Mouse (Mus musculus): ENCODE measurements around the gene Wif1.

The Wif1 gene

DNA sequence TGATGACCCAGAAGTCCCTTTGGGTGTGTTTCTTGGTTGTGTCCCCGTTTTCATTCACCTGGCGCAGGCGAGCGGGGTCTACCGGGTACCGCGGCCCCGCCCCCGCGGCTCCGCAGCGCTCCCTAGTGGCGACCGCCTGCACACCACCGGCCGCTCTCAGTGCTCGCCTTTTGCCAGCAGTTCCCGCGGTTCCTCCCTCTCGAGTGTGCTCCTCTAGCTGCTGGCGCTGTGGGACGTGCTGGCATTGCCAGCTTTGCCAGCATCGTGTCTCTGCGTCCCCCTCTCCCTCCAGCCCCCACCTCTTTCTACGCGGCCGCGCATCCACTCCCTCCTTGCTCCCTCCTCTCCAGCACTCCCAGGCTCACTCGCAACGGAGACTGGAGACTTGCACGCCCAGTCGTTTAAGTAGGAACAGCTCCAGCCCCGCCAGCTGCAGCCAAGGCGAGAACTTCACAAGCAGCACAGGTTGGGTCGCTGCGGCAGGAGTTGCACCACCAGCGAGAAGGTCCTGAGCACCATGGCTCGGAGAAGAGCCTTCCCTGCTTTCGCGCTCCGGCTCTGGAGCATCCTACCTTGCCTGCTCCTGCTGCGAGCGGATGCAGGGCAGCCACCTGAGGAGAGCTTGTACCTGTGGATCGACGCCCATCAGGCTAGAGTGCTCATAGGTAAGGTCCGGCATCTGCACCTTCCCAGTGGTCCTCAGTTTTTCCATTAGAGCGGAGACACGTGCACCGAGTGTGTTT lies at the start of gene Wif1:
Wif1 (plus strand) TSS at position 135 of the 743 bp plus-strand sequence.
- ChIA-PET POLR2A (interaction anchor here in 3 of 4 experiments (0.5 to 3.5 kb wide), 25 partner anchors 10 to 232 kb away, joined by 3 to 22 read pairs (median 5); partner anchors contain the start of gene Lemd3 (in 3 of the 3)), CTCF (interaction anchor here (0.6 to 4.0 kb wide), 79 partner anchors 9 to 1919 kb away, joined by 3 to 33 read pairs (median 4); partner anchors contain the start of genes Lemd3 (in 4 of the 4) and Gns (in 1 of the 4))

DNA sequence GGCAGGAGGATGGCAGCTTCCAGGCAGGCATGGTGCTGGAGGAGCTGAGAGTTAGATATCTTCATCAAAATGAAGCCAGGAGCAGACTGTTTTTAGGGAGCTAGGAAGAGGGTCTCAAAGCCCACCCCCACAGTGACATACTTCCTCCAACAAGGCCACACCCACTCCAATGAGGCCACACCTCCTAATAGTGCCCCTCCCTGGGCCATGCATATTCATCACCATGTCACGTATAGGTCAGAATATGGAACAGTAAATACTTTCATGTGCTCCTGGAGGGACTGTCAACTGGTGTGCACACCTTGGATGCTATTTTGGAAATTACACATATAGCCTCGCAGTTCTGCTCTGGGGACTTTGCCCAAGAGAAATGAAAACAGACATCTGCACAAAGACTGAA lies 31.6 kb upstream of the Wif1 start:
- CTCF ChIA-PET = interaction anchor here in 1 of 4 experiments (1.6 kb wide), 1 partner anchor 31 kb away, joined by 7 read pairs; the partner anchor contains the start of gene Wif1
- POLR2A ChIA-PET = interaction anchor here in 3 of 4 experiments (1.1 to 2.6 kb wide), 6 partner anchors 9 to 36 kb away, joined by 3 to 7 read pairs (median 6); partner anchors contain the start of gene Lemd3 (in 2 of the 3)

DNA sequence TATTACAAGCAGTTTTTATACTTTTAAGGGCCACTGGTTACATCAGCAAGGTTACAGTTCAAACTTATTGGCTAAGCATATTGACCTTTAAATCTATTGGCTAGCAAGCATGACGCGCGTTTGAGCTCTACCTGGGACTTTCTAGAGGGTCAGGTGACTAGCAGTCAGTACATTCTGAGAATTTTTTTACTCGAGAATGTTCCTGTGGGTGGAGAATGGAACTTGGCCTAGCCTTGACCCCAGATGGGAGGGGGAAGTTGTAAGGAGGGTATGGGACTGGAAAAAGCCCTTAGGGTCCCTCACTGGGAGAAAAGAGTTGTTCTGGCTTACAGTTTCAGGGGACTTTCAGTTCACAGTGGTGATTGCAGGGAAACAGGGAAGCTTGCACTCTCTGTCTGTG lies 22.3 kb upstream of the Wif1 start:
- ChIA-PET POLR2A (interaction anchor here in 3 of 4 experiments (0.6 to 5.7 kb wide), 23 partner anchors 9 to 564 kb away, joined by 3 to 53 read pairs (median 5); partner anchors contain the start of genes Lemd3 (in 3 of the 3) and Wif1 (in 2 of the 3)), CTCF (interaction anchor here in 2 of 4 experiments (0.6 to 1.7 kb wide), 3 partner anchors 23 to 587 kb away, joined by 3 to 8 read pairs (median 3); partner anchors contain the start of gene Wif1 (in 1 of the 2))

DNA sequence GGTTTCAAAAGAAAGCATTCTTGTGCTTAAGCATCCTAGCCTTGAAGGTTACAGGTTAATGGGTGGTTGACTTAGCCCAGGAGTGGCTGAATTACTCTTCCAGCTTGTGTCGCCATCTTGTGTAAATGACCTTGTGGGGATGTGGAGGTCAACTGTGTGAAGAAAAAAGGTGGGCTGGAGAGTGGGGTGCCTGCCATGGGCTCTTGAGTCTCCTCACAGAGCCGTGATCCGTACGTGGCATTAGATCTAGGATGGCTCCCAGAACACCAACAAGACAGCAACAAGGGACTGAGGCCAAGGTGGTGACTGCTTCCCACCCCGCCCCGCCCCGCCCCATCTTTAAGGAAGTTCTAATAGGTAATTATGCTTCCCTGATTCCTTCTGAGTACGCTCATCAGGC lies 17.5 kb upstream of the Wif1 start:
- ChIA-PET CTCF (interaction anchor here in 3 of 4 experiments (0.6 to 2.8 kb wide), 6 partner anchors 11 to 688 kb away, joined by 3 to 23 read pairs (median 6); partner anchors contain the start of gene Wif1 (in 2 of the 3)), POLR2A (interaction anchor here (0.6 to 3.7 kb wide), 25 partner anchors 9 to 610 kb away, joined by 3 to 44 read pairs (median 4); partner anchors contain the start of genes Lemd3 (in 4 of the 4), Wif1 (in 1 of the 4) and Xpot (in 1 of the 4))

DNA sequence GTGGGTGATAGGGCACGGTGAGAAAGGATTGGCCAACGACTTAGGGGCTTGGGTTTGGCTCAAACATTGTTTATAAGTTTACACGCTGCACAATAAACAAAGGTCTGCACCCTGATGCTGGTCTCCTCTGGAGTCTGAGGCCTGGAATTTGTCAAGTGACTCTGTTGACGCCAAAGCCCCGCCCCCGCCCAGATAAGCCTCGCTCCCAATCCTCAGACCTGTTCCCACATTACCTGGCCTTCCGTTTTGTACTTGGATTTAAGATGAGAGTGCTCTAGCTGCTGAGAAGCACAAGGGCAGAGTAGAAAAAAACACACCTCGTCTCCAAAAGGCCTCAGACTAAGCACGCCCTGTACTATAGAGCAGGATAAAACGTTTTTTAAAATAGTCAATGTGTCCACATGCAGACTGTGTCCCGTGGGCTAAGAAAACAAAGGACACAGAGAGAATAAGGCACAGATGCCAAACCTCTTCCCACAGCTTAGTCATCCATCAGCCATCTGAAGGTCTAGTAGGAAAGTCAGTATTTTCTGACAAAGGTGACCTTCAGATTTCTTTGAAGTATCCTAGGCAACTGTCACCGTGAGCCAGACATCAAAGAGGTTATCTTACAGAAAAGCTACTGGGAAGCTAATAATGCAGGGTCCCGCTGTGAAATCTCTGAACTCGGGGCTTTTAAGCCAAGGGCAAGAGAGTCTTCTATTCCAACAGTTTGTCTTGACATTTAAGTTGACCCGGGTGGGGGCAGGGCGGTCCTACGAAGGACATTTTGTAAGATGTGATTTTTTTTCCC lies 16.9 kb upstream of the Wif1 start:
- CTCF ChIA-PET = interaction anchor here in 3 of 4 experiments (0.6 to 2.8 kb wide), 7 partner anchors 9 to 79 kb away, joined by 3 to 23 read pairs (median 5); partner anchors contain the start of gene Wif1 (in 2 of the 3)
- POLR2A ChIA-PET = interaction anchor here (0.6 to 3.7 kb wide), 27 partner anchors 8 to 1051 kb away, joined by 3 to 44 read pairs (median 5); partner anchors contain the start of genes Lemd3 (in 4 of the 4), Wif1 (in 2 of the 4), Gns (in 1 of the 4) and Xpot (in 1 of the 4)

DNA sequence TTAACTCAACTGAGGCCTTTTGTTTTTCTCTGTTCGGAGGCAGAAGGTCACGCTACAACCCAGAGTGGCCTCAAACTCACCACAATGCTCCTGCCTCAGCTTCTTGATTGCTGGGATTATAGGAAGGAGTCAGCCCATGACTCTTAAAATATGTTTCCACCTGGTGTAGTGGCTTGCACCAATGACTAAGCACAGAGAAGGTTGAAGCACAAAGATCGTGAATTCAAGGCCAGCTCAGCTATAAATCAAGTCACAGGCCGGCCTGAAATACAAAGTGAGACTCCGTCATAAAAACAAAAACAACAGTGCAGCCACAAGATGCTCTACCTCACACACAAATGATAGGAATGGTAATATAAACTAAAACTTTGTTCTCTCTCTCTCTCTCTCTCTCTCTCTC lies 10.8 kb upstream of the Wif1 start:
- ChIA-PET CTCF (interaction anchor here in 2 of 4 experiments (0.7 to 3.6 kb wide), 5 partner anchors 9 to 13 kb away, joined by 3 to 20 read pairs (median 5); partner anchors contain the start of gene Wif1 (in 2 of the 2)), POLR2A (interaction anchor here in 3 of 4 experiments (0.8 to 1.7 kb wide), 8 partner anchors 9 to 77 kb away, joined by 3 to 6 read pairs (median 4); partner anchors contain the start of genes Lemd3 (in 3 of the 3) and Wif1 (in 1 of the 3))

DNA sequence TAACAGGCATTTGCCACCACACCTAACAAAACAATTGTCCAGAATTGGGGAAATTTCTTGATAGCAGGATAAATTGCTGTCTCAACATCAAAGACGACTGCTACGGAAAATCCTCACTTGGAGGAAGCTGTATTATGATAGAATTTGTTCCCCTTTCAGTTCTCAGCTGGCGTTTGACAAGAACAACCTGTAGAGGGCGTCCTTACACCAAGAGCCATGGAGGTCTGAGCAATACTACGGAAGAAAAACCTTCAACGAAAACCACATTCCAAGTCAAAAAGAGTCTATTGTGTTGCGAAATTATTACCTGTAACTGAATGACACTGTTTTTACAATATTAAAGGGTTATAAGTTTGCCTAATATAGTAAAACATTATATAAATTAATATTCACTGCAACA lies 2.0 kb upstream of the Wif1 start:
- ChIA-PET CTCF (interaction anchor here (0.6 to 4.0 kb wide), 31 partner anchors 8 to 298 kb away, joined by 3 to 33 read pairs (median 3); partner anchors contain the start of gene Lemd3 (in 2 of the 4)), POLR2A (interaction anchor here in 3 of 4 experiments (0.9 to 3.5 kb wide), 10 partner anchors 8 to 279 kb away, joined by 3 to 22 read pairs (median 6); partner anchors contain the start of gene Lemd3 (in 3 of the 3))

DNA sequence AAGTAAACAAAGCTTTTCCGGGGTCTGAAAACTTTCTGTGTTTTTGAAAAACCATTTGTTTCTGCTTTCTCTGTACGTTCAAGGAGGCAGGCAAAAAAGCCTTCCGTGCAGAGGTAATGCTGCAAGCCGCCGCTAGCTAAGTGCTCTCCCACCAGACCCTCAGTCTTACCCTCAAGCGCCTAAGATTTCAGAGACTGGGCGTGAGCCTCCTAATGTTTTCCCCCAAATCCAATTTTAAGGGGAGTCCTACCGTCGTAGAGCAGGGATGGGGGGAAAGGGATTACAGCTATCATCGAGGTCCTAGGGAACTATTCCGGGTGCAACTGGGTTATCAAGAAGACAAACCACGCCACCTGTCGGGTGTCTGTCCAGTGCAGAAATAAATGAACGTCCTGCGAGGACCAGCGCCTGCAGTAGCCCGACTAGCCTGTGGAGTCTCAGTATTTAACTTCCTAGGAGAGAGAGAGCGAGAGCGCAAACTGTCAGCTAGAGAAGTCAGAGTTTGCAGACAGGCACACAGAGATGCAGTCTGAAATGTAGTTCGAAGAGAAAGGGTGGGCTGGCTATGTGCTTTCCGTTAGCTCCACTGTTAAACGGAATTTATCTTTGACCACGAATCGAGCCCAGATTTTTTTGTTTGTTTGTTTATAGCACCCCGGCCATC lies 500 bp upstream of the Wif1 start:
- POLR2A ChIA-PET = interaction anchor here (0.6 to 3.5 kb wide), 31 partner anchors 10 to 1953 kb away, joined by 3 to 22 read pairs (median 5); partner anchors contain the start of gene Lemd3 (in 3 of the 4)
- CTCF ChIA-PET = interaction anchor here (0.5 to 4.0 kb wide), 98 partner anchors 10 to 1918 kb away, joined by 3 to 33 read pairs (median 5); partner anchors contain the start of genes Lemd3 (in 4 of the 4) and Gns (in 1 of the 4)

DNA sequence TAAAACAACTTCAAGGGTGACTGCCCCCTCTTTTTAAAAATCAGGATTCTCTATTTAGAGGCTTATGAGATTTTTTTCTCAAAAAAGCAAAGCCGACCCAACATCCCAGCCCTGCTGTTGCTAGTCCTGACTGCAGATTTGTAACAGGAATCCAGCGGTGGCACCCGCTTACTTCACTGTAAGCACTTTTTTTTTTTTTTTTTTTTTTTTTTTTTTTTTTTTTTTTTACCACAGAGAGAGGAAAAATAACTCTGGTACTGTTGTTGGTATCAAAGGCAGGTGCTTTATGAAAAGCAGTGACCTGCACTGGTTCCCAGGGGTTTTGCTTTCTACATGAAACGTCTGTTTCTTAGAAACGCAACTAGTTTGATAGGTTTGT lies 798 bp downstream of the Wif1 start:
- ChIA-PET POLR2A (interaction anchor here in 3 of 4 experiments (0.7 to 3.5 kb wide), 13 partner anchors 17 to 232 kb away, joined by 3 to 22 read pairs (median 8); partner anchors contain the start of gene Lemd3 (in 3 of the 3)), CTCF (interaction anchor here (0.6 to 4.0 kb wide), 44 partner anchors 11 to 1685 kb away, joined by 3 to 33 read pairs (median 6); partner anchors contain the start of gene Lemd3 (in 3 of the 4))

DNA sequence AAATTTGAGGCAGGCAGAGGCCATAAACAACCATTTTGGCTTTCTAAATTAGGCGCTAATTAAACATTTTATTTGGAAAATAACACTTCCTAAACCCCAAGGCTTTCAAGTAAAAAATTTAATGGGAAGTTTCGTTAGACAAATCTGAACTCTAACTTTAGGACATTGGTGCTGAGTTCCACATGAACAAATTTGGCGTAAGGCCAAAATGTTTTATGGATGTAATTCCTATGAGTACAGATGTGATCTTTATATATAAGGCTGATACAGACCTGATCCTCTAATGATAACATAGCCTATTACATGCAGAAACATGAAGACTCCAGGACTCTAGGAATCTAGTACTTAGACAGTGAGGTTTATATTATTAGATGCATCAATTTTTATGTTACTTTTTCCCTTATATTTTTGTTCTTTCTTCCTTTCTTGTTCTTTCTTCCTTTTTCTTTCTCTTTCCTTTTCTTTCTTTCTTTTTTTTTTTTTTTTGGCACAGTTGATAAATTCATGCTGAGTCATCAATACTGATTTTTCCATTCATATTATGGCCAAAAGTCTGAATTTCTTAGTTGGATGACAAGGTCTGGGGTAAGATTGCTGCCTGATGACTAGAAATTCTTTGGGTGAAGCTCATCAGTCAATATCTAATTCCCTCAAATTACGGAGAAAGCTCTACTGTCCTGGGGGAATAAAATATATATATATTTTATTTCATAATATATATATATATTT lies 5.0 kb downstream of the Wif1 start:
- CTCF ChIA-PET = no interaction called here

DNA sequence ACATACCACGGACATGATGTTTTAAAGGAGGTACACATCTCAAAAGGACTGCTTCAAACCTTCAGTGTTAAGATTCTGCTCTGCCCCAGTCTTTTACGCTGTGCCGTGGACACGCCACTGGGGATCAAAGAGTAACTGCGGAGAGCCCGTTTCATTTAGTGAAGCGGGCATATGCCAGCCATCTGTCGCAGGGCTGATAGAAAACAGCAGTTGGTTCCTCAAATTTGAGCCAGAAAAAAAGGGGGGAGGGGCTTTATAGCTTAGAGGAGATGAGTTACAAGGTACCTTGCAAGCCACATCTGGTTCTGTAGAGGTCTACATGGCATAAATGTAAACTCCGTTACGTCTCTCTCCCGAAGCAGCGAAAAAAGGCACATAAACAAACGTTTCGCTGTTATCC lies 7.2 kb downstream of the Wif1 start:
- CTCF ChIA-PET = no interaction called here
- POLR2A ChIA-PET = no interaction called here

More for the DNA sequence above, 5.0 kb downstream of the Wif1 start:
- POLR2A ChIA-PET = no interaction called here

DNA sequence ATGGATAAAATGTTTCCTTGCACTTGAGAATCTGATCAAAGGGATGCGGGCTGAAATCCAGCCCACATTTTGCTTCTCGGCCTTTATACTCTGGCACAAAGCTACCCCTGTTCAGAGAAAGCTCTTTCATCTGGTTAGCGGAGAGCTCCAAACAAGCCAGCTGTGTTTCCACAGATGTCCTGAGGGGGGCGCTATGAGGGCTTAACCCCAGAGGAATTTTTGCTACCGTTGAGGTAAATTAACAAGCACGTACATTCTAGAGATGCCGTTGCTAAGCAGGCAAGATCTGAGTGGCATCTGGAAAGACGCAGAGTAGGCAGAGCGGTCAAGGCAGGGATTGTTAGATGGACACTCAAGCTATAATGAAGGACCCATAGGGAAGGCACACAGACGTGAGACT lies 13.7 kb downstream of the Wif1 start:
- ChIA-PET POLR2A (interaction anchor here in 1 of 4 experiments (0.6 kb wide), 1 partner anchor 221 kb away, joined by 5 read pairs; no protein-coding TSS in a partner anchor), CTCF (interaction anchor here in 3 of 4 experiments (0.6 to 1.6 kb wide), 13 partner anchors 9 to 245 kb away, joined by 3 to 6 read pairs (median 4); partner anchors contain the start of gene Wif1 (in 1 of the 3))

DNA sequence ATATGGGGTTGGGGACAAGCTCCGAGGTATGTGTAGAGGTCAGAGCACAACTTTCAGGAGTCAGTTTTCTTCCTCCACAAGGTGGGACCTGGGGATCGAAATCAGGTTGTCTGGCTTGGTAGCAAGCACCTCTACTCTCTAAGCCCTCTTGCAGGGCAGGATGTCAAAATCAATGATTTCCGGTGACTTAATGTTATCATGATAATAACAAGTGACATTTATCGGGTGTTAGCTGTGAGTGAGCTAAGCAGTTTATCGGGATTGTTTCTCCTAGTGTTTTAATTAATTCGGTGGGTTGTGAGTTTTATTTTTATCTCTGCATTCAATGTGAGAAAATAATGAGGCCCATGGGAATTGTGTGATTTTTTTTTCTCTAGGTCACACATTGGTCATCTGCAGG lies 18.3 kb downstream of the Wif1 start:
- ChIA-PET CTCF (interaction anchor here (0.6 to 2.9 kb wide), 5 partner anchors 18 to 125 kb away, joined by 3 to 11 read pairs (median 4); partner anchors contain the start of gene Wif1 (in 2 of the 4)), POLR2A (no interaction called here)

DNA sequence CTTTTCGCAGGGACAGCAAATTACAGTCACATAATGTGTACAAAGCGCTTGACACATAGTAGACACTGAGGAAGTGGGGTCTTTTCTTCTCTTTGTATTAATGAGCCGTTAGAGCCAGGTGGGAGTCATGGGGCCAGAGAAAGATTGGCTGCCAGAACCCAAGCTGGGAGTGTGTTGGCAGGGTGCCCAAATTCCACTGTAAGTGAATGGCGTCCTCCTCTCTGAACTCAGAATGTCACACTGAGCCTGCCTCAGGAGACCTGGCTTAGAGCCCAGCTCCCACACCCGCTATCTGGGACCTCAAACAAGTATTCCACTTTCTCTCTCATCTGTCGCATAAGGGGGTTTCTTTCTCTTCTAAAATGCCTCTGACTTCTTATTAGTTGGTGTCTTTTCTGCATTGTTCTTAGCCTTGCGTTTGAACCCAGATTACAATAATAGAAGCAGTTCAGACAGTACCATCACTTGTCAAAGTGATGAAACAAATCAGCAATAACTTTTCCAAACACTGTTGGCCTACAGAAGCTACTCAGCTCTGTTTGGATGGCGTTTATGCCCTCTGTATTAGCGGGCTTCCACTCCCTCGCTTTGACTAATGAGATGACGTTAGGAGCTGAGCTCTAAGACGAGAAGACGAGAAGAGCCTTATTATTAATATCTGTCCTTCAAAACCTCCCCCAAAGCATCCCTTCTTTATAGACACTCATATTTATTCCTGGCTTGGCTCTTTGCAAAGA lies 21.9 kb downstream of the Wif1 start:
- ChIA-PET POLR2A (interaction anchor here in 1 of 4 experiments (0.5 kb wide), 1 partner anchor 199 kb away, joined by 3 read pairs; no protein-coding TSS in a partner anchor), CTCF (interaction anchor here in 3 of 4 experiments (0.6 to 1.2 kb wide), 3 partner anchors 8 to 19 kb away, joined by 4 to 13 read pairs (median 4); no protein-coding TSS in a partner anchor)

DNA sequence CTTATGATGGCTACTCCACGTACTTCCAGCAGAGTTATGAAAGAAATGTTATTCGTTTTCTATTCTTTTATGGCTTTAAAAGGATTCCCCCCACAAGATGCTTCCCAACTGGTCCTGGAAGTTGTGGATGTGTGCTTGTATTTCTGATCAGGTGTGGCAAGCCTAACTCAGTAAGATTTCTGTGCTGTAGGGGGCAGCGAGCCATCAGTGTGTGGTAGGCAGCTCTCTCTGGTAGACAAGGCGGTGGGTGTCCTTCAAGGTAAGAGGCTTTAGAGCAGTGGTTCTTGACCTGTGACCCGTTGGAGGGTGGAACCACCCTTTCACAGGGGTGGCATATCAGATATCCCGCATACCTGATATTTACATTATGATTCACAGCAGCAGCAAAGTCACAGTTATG lies 23.1 kb downstream of the Wif1 start:
- ChIA-PET CTCF (interaction anchor here in 2 of 4 experiments (1.0 to 1.2 kb wide), 2 partner anchors 9 to 10 kb away, joined by 3 to 4 read pairs; no protein-coding TSS in a partner anchor), POLR2A (no interaction called here)
